Mouse (Mus musculus) spleen, postnatal 10 days (tissue): ENCODE data around the gene Myt1l.

Experiments
- DNase-seq, 2 experiments: peaks; one replicate each; pipeline ENCODE4 v3.0.0; 2021 to 2022; ENCODE audit warnings: low spot score in 2 of 2

Myt1l gene

DNA sequence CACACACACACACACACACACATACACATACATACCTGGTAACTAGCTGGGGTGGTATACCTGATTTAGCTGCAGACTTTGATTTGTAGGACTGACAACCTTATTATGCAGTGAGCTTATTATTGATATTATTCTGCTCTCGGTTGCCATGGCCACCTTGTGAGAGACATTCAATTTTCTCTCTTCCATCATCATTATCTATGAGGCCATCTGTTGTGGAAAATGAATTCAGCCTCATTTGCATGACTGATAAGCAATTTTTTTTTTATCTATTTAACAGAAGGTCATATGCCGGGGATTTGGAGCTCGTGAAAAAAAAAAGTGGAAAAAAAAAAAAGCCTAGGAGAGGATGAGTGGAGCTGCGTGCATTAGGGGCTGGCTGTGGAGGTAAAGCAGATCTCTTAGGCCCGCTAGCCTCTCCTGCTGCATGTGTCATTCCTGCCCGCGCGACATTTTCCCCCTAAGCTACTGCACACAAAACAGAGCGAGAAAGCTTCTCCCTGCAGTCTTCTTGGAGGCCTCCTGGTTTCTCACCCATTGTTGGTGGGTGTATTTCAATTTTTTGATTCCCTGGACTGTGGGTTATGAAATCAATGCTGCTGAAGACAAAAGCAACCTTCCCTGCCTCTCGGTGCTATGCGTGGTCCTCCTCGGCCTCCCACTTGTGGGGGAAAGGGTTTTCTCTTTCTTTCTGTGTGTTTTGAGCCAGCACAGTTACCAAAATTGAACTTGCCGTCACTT is at the start of gene Myt1l:
Gene Myt1l, plus strand, starts transcription at position 354 of the 741 bp plus-strand sequence.
- DNase-seq: no peak

GRCm38 (mm10) chr12:29486424-29487035 is 41.7 kb upstream of the Myt1l start:
- no peak for DNase-seq

DNA sequence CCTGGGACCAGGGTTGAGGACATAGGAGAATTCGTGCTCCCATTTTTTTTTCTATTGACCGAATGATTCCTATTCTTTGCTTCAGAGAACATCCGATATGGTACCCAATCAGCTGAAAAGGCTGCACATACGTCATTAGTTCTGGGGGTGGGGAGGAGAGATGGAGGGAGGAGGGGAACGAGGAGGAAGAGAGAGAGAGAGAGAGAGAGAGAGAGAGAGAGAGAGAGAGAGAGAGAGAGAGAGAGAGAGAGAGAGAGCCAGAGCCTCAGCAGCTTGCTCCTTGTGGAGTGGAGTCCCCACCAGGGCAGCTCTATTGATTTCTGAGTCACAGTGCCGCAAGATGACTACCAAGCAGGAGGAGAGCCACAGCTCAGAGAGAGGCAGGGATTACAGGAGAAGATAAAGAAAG is 1.9 kb upstream of the Myt1l start:
- DNase-seq: no peak

DNA sequence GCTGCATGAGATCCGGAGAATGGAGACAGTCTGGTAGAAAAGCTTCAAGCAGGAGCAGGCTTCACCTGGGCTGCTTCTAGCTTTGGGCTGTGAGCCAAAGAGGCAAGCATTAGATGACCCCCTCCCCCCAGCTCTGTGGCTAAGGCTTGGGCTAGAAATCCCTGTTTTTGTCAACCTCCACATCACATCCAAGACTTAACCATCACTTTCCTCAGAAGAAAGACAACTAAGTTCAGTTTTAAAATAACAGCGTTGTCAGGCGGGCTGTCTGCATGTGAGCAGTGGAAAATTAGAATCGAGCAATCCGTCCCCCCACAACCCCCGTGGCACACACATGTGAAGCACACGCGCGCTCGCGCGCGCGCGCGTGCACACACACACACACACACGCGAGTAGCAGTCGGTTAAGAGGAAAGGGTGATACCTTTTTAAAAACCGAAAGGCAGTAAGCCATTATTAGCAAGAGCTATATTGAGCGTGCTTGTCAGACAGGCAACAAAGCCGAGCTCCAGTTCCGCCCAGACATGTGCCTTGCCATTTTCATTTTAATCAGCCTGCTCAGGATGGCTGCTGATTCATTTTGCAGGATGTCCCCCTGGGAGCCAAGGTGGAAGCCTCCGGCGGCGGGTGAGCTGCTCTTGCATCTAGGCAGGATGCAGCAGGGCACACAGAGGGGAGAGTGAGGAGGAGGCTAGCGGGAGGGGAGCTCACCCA is 979 bp upstream of the Myt1l start:
- no peak for DNase-seq

DNA sequence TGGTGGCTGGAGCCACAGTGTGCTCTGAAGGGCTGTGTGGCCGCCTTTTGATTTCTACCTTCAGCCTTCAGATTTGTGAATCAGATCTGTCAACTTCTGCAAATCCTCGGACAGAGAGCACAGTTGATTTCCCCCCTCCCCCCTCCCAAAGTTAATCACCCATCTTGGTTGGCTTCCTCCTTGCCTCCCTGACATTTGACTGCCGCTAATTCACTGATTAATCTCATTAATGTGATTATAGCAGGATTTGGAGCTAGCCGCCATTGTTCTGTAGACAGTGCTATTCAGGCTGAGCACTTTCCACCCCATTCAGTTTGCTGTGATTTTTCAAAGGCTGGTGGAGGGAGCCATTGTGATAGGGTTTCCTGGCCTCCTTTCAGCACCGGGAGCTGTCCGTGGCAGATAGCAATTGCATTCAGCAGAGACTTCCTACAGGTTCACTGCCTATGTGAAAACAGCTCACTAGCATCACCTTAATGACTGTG is 2.1 kb downstream of the Myt1l start:
- no peak for DNase-seq

GRCm38 (mm10) chr12:29530823-29531222 is 2.6 kb downstream of the Myt1l start:
- no peak for DNase-seq

- DNase-seq: no peak
Observed at GRCm38 (mm10) chr12:29533071-29533876, 5.1 kb downstream of the Myt1l start.

DNA sequence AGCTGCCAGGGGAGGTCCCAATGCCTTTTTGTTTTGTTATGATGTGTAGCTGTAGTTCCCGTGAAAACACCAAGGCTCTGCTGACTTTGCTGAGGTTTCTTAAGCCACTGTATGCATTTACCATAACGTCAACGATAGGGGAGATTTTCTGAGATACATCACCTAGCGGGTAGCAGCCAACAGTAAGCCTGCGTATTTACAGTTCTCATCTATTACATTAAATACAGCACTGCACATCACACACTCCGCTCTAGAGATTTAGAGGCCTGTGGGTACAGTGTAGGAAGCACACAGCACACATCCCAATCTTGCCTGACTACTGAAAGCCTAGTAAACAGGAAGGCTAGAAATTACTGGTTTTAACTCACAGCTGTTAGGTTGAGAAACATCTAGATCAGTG is 6.1 kb downstream of the Myt1l start:
- DNase-seq: no peak

DNA sequence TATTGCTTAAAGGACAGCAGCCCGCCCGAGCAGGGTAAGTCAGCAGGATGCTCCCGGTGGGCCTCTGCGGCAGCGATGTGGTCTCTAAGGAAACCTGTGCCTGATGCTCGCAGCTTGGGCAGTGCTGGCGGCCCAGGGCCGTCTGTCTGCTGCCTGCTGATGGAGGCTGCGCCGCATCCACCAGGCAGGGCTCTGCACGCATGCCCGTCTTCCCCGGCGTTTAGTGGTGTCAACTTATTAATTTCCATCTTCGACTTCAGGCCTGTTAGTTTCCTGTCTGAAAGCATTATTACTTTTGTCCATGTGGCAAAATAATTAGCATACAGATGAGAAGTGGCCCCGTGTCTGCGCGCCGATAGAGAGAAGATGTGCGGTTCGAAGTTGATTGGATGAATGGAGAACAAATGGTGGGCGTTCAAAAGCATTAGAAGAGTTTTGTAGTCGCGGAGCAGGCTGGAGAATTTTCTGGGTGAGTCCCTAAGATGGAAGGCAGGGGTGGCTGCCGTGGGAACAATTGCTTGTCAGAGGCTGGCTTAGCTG is 6.6 kb downstream of the Myt1l start:
- no peak for DNase-seq

DNA sequence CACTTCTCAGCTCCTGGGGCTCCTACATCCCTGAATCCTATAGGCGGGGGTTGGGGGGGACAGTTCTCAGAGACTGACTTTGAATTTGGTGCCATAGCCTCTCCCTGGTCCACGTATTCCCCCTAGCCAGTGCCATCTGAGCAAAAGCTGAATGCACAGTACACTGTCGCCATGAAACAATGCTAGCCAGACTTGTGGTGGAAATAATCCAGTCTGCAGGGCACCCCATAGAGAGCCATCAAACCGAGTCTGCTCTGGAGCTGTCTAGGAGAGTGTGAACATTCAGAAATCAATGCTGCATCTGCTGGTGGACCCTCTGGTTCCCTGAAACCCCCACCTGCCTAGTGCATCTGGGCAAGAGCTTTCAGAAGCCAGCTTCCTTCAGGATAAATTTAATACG is 9.7 kb downstream of the Myt1l start:
- no peak for DNase-seq

DNA sequence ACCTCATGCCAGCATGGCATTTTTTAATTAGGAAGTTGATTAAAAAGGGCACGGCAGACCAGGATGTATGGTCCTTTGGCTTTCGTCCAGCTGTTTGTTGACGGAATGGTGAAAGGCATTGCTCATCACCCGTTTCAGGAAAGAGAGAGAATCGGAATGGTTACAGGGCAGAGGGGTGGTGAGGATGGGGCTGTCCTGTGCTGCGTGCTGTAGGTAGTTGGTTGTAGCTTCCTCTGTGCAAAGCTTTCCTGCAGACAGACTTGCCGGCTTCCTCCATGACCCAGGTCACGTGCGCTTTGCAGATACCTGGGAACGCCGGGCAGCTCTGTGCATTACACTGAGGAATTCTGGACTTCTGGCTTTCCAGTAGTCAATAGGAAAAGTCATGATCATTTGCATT is 10.3 kb downstream of the Myt1l start:
- DNase-seq: no peak

GRCm38 (mm10) chr12:29539106-29539505 is 10.9 kb downstream of the Myt1l start:
- no peak for DNase-seq

GRCm38 (mm10) chr12:29540741-29541140 is 12.6 kb downstream of the Myt1l start:
- DNase-seq: no peak

DNA sequence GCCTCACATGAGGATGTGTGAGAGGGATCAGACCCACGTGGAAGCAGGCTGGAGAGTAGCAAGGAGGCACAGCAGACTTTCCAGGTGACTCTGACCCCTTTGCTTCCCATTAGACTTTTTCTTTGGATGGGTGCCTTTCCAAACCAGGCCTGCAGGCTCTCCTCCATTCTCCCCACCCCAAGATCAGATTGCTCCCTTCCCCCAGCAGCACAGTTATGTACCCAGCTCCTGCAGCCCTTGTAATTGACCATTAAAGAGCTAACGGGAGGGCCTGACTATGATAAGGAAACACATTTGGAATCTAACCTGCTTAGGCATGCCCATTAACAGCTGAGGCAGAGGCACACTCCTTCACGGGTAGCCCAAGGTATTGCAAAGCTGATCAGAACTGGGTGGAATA is 17.9 kb downstream of the Myt1l start:
- DNase-seq: no peak

DNA sequence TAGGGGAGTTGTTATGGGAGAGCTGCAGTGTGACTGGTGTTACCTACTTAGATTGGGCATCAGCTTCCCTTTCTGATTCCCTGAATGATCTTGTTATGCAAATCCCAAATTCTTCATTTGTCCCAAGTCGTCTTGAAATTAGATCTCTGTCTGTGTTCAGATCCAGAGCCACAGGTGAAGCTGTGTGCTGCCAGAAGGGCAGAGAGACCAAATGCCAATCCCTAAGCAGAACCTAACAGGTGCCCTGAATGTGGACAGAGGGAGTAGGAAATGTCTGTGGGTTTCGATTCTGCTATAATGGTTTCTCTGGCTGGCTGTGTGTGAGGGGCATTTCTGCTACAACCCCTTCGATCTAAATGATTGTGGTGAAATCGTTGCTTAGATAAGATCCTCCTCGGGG is 18.9 kb downstream of the Myt1l start:
- DNase-seq: no peak

DNA sequence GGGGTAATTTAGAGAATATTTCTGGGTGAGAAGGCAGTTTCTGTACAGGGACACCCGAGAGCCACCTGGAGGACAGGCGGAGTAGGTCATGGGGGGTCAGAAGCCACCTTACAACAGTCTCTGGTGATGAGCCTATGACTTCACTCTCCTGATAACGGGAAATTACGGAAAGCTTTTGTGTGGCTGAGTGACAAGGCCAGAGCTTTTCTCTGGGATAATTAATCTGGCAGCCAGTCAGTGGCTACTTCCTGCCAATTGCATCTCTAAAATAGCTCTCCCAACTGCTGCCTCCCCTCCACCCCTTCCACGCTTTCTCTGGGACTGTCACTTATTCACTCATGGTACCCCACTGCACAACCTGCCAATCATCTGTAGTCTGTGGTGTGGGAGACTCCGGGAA is 19.6 kb downstream of the Myt1l start:
- DNase-seq: no peak

GRCm38 (mm10) chr12:29553138-29553537 is 25.0 kb downstream of the Myt1l start:
- no peak for DNase-seq

DNA sequence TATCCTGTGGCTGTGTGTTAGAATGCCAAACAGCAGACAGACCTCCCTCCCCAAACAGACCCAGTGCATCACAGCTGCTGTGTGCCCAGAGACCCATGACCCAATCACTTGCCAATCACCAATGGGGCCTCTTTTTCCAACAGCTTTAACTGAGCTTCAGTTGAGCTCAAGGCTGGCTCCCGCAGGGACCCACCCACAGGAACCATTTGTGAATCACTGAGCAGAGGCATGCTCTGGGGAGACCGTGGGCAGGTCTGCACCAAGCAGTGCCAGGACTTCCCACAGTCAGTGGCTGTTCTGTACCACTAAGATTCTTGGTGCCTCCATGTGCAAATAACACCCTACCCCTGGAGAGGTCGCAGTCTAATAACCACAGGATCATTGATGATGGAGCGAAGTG is 27.5 kb downstream of the Myt1l start:
- DNase-seq: no peak

- DNase-seq: no peak
Observed at GRCm38 (mm10) chr12:29556408-29556807, 28.2 kb downstream of the Myt1l start.

DNA sequence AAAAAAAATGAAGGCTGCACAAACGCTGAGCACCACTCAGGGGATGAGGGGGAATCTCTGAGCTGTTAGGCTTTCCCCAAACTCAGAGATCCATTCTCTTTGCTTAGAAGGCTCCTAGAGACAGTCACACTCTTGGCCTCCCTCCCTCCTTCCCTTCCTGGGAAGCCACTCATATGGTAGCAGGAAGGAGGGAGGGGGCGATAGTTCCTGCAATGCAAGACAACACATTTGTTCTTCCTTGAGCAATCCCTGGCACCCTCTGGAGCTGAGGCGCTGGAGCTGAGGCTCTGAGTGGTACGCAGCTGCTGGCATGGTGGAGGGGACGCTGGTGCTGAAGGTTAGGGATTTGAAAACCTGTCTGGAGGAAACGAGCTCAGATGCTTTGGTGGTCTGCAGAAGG is 28.7 kb downstream of the Myt1l start:
- DNase-seq: no peak

GRCm38 (mm10) chr12:29559769-29560168 is 31.6 kb downstream of the Myt1l start:
- DNase-seq: no peak

- DNase-seq: no peak
Observed at GRCm38 (mm10) chr12:29561222-29561621, 33.0 kb downstream of the Myt1l start.
